Mouse (Mus musculus) heart, adult 2 months (tissue): ENCODE data around the gene Cep104.

Experiments used
- CTCF ChIP-seq: fragments of 200-600 bp; IDR thresholded peaks from 2 replicates; pipeline ENCODE4 v1.8.1; 2022; ENCODE audit warnings: antibody characterized with exemption, mild to moderate bottlenecking, moderate library complexity
- POLR2A ChIP-seq: fragments of 200-500 bp; IDR thresholded peaks from 2 replicates; pipeline ENCODE4 v1.6.1; 2011; ENCODE audit warnings: mild to moderate bottlenecking, low read depth, low read length, control low read depth; ENCODE audit not compliant: insufficient read depth

GRCm38 (mm10) chr4:153929921-153930320 lies 45.1 kb upstream of the Cep104 start:
- TF ChIP-seq CTCF (no peak), POLR2A (no peak)
